Mouse (Mus musculus) hindbrain, postnatal 0 days (tissue): Measurements from ENCODE around the gene Slc17a7. TPM values are rescaled to one million over a fixed set of nuclear protein-coding genes. Genes with fewer than 3 reads are reported as not detected.

Experiments used
- ATAC-seq: fragments of 200-750 bp; cut with Nextera tagmentation; 2 replicates; pipeline ENCODE4 v1.8.0; 2017; ENCODE audit warnings: mild to moderate bottlenecking, moderate TSS enrichment, moderate library complexity
- DNase-seq: peaks from one replicate; pipeline ENCODE4 v3.0.0-alpha.2; 2015; ENCODE audit warnings: low spot score
- H3K27ac ChIP-seq: fragments of 300-500 bp; sonication (generic); 2 replicates; pipeline ENCODE4 v1.5.1; 2014; ENCODE audit warnings: mild to moderate bottlenecking
- H3K27me3 ChIP-seq: fragments of 300-500 bp; sonication (generic); 2 replicates; pipeline ENCODE4 v1.6.1; 2014; ENCODE audit warnings: low read length, mixed read lengths; ENCODE audit not compliant: insufficient read depth
- H3K36me3 ChIP-seq: fragments of 300-500 bp; sonication (generic); 2 replicates; pipeline ENCODE4 v1.6.1; 2014; ENCODE audit warnings: low read length, mixed read lengths; ENCODE audit not compliant: insufficient read depth
- H3K4me1 ChIP-seq: fragments of 300-500 bp; sonication (generic); 2 replicates; pipeline ENCODE4 v1.6.1; 2014; ENCODE audit warnings: antibody characterized with exemption, low read length, mixed read lengths; ENCODE audit not compliant: insufficient read depth
- H3K4me2 ChIP-seq: fragments of 300-500 bp; sonication (generic); 2 replicates; pipeline ENCODE4 v1.6.1; 2014; ENCODE audit warnings: low read depth, mild to moderate bottlenecking, low read length, moderate library complexity, mixed read lengths
- H3K4me3 ChIP-seq: fragments of 300-500 bp; sonication (generic); 2 replicates; pipeline ENCODE4 v1.5.1; 2014; ENCODE audit warnings: low read length
- H3K9ac ChIP-seq: fragments of 300-500 bp; sonication (generic); replicated peaks from 2 replicates; pipeline ENCODE4 v1.6.1; 2014; ENCODE audit warnings: mild to moderate bottlenecking, low read length, moderate library complexity, mixed read lengths
- H3K9me3 ChIP-seq: fragments of 300-500 bp; sonication (generic); 2 replicates; pipeline ENCODE4 v1.6.1; 2016; ENCODE audit warnings: low read length, mixed read lengths
- CTCF ChIP-seq: IDR thresholded peaks from 2 replicates; pipeline ENCODE4 v1.5.1; 2016; ENCODE audit warnings: antibody characterized with exemption, control low read depth, low read depth
- WGBS: fragments of 180-500 bp; shearing (Covaris S2); extraction: QIAGEN DNeasy Blood & Tissue Kit; methylation state at CpG from one replicate; pipeline ENCODE4 v1.1.7; 2014; 5-methylcytosine and 5-hydroxymethylcytosine counted together
- microRNA counts: library from miRNA; unstranded; fragments of <30 nt; microRNA quantifications from one replicate; lab custom pipeline; 2015
- microRNA-seq, 2 experiments: library from miRNA; unstranded; fragments of <30 nt; microRNA quantifications; one replicate each; pipeline ENCODE4; 2016
- polyA plus RNA-seq: library from polyadenylated mRNA; unstranded; fragments of >200 nt; fragmentation: Nextera tagmentation; extraction: Ambion mirVana; gene quantifications from 2 replicates; pipeline ENCODE4 v1.2.1, GENCODE M21; 2015
- total RNA-seq: library from RNA; depleted of rRNA; stranded (reverse); fragments of >200 nt; gene quantifications from 2 replicates; pipeline ENCODE4 v1.2.3, GENCODE M21; 2014; rRNA removed

Gene Slc17a7
- total and polyA plus RNA-seq, 2 experiments from 2014 or later = 4.6 to 13.5 TPM

DNA sequence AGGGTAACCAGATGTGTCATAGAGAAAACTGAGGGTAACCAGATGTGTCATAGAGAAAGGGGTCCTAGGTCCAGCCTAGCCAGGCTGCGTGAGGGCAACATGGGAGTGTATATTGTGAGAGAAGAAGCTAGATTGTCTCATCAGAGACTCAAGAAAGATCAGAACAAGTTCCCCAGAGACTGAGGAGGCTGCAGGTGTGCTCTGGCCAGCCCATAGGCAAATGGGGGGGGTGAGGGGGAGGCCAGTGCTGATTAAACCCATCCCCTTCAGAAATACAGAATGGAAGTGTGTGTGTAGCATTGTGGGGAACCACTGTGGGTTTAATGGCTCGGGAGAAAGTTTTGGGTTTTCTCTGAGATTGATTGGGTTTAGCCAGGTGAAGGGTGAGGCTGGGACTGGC is 57.9 kb downstream of the Slc17a7 start:
- Histone ChIP-seq H3K27ac (no peak overlapping the region), H3K4me2 (no peak overlapping the region), H3K4me1 (0 out of 2 replicates have a peak, but pooled peaks cover 6% of the 10 kb centered on the region), H3K27me3 (no peaks in the 10 kb centered on the region), H3K9me3 (no peaks in the 10 kb centered on the region), H3K4me3 (no peak overlapping the region), H3K36me3 (peaks cover 7% of the 10 kb centered on the region; the same call in 1 of the 2 replicates), H3K9ac (no peak overlapping the region)
- no peak for TF ChIP-seq CTCF
- ATAC-seq (no peak), DNase-seq (no peak)
- WGBS = 90% methylated on average over 2 of the region's 2 CpGs

DNA sequence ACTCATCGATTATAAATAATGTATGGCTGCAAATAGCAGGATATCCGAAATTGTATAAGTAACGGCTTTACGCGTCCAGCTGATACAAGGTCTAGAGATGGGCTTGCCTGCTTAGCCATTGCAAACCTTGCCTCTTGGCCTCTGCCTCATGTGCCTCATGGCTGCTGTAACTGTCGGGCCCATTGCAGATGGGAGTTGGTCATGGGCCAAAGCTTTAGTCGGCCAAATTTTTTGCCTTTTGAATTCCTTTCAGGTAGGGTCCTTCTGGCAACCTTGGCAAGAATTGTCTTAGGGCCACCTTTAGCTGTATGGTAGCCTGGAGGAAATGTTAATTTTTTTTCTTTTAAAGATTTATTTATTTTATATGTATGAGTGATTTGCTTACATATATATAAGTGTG is 61.1 kb downstream of the Slc17a7 start:
- TF ChIP-seq CTCF = no peak
- no peak for ATAC-seq
- WGBS = 77% methylated on average over 7 of the region's 7 CpGs

More for the DNA sequence above, 61.1 kb downstream of the Slc17a7 start:
- no peak overlapping the region for H3K4me3 ChIP-seq
- no peak overlapping the region for H3K4me2 ChIP-seq
- no peak overlapping the region for H3K27ac ChIP-seq
- H3K36me3 ChIP-seq = peaks cover 10% of the 10 kb centered on the region
- H3K9ac ChIP-seq = no peak overlapping the region
- no peaks in the 10 kb centered on the region for H3K27me3 ChIP-seq
- no peaks in the 10 kb centered on the region for H3K9me3 ChIP-seq
- DNase-seq = no peak
- H3K4me1 ChIP-seq = no peaks in the 10 kb centered on the region

MicroRNAs encoded within 50 kb of the gene (microRNA counts, 519-probe panel; counts per million panel counts)
- 4,253 counts per million, percentile 74 among the panel's probes with 10 or more counts for microRNA mmu-miR-150 (lab: Ali Mortazavi, UCI)

Small RNA genes within 50 kb of the gene (microRNA-seq; reads per million reads assigned to microRNA genes)
- gene Mir150 (219 to 331 reads per million in 2 experiments), gene Mir5121 (10.9 to 14.3 reads per million in 2 experiments), gene Mir7055 (0 reads per million in 2 experiments)

Other genes with a start within 250 kb of the Slc17a7 start
Only the 30 nearest of the 34 such genes appear.
- gene Tsks, start 220.7 kb upstream of the Slc17a7 start, total RNA-seq = not detected in 2 replicates
- 0.25 and 0.40 TPM in 2 replicates for gene Tsks, start 220.7 kb upstream of the Slc17a7 start, polyA plus RNA-seq
- 99.4 and 105 TPM in 2 replicates for gene Cpt1c, start 189.1 kb upstream of the Slc17a7 start, total RNA-seq
- 48.7 and 50.7 TPM in 2 replicates for gene Cpt1c, start 189.1 kb upstream of the Slc17a7 start, polyA plus RNA-seq
- 215 and 251 TPM in 2 replicates for gene Prmt1, start 177.4 kb upstream of the Slc17a7 start, total RNA-seq
- gene Prmt1, start 177.4 kb upstream of the Slc17a7 start, polyA plus RNA-seq = 470 and 531 TPM in 2 replicates
- gene Irf3, start 166.3 kb upstream of the Slc17a7 start, total RNA-seq = 42.2 and 48.6 TPM in 2 replicates
- 31.5 and 33.7 TPM in 2 replicates for gene Irf3, start 166.3 kb upstream of the Slc17a7 start, polyA plus RNA-seq
- gene Bcl2l12, start 165.2 kb upstream of the Slc17a7 start, total RNA-seq = 7.2 and 15.0 TPM in 2 replicates
- 13.0 and 13.6 TPM in 2 replicates for gene Bcl2l12, start 165.2 kb upstream of the Slc17a7 start, polyA plus RNA-seq
- 76.7 and 77.7 TPM in 2 replicates for gene Scaf1, start 147.6 kb upstream of the Slc17a7 start, total RNA-seq
- 40.7 and 45.6 TPM in 2 replicates for gene Scaf1, start 147.6 kb upstream of the Slc17a7 start, polyA plus RNA-seq
- 8.4 and 18.6 TPM in 2 replicates for gene Rras, start 146.0 kb upstream of the Slc17a7 start, total RNA-seq
- gene Rras, start 146.0 kb upstream of the Slc17a7 start, polyA plus RNA-seq = 15.8 and 16.9 TPM in 2 replicates
- gene Prr12, start 111.1 kb upstream of the Slc17a7 start, total RNA-seq = 14.0 and 18.1 TPM in 2 replicates
- gene Prr12, start 111.1 kb upstream of the Slc17a7 start, polyA plus RNA-seq = 7.5 and 9.2 TPM in 2 replicates
- gene Nosip, start 101.5 kb upstream of the Slc17a7 start, total RNA-seq = 72.9 and 83.1 TPM in 2 replicates
- 64.5 and 67.4 TPM in 2 replicates for gene Nosip, start 101.5 kb upstream of the Slc17a7 start, polyA plus RNA-seq
- 10.5 and 12.4 TPM in 2 replicates for gene Prrg2, start 101.3 kb upstream of the Slc17a7 start, total RNA-seq
- 15.3 and 17.2 TPM in 2 replicates for gene Prrg2, start 101.3 kb upstream of the Slc17a7 start, polyA plus RNA-seq
- gene Rcn3, start 71.7 kb upstream of the Slc17a7 start, total RNA-seq = 42.9 and 45.1 TPM in 2 replicates
- gene Rcn3, start 71.7 kb upstream of the Slc17a7 start, polyA plus RNA-seq = 39.3 and 42.0 TPM in 2 replicates
- 32.9 and 43.6 TPM in 2 replicates for gene Fcgrt, start 60.1 kb upstream of the Slc17a7 start, total RNA-seq
- gene Fcgrt, start 60.1 kb upstream of the Slc17a7 start, polyA plus RNA-seq = 43.8 and 45.9 TPM in 2 replicates
- 743 and 824 TPM in 2 replicates for gene Rps11, start 39.5 kb upstream of the Slc17a7 start, total RNA-seq
- gene Rps11, start 39.5 kb upstream of the Slc17a7 start, polyA plus RNA-seq = 768 and 794 TPM in 2 replicates
- 1,377 and 1,807 TPM in 2 replicates for gene Rpl13a, start 35.2 kb upstream of the Slc17a7 start, total RNA-seq
- gene Rpl13a, start 35.2 kb upstream of the Slc17a7 start, polyA plus RNA-seq = 800 and 828 TPM in 2 replicates
- not detected in 2 replicates for gene Gm45713, start 27.7 kb upstream of the Slc17a7 start, total RNA-seq
- 0.15 TPM in 1 of 2 replicates, not detected in the other for gene Gm45713, start 27.7 kb upstream of the Slc17a7 start, polyA plus RNA-seq
- gene Flt3l, start 27.5 kb upstream of the Slc17a7 start, total RNA-seq = 5.8 and 8.0 TPM in 2 replicates
- gene Flt3l, start 27.5 kb upstream of the Slc17a7 start, polyA plus RNA-seq = 2.1 and 3.0 TPM in 2 replicates
- gene Pih1d1, start 9.6 kb upstream of the Slc17a7 start, total RNA-seq = 119 and 124 TPM in 2 replicates
- 79.3 and 80.5 TPM in 2 replicates for gene Pih1d1, start 9.6 kb upstream of the Slc17a7 start, polyA plus RNA-seq
- 30.5 and 30.9 TPM in 2 replicates for gene Aldh16a1, start 9.4 kb upstream of the Slc17a7 start, total RNA-seq
- gene Aldh16a1, start 9.4 kb upstream of the Slc17a7 start, polyA plus RNA-seq = 19.0 and 20.6 TPM in 2 replicates
- gene Gfy, start 15.6 kb downstream of the Slc17a7 start, total RNA-seq = 0.36 TPM in 1 of 2 replicates, not detected in the other
- gene Gfy, start 15.6 kb downstream of the Slc17a7 start, polyA plus RNA-seq = not detected in 2 replicates
- not detected in 2 replicates for gene Pth2, start 17.0 kb downstream of the Slc17a7 start, total RNA-seq
- 1.1 and 2.1 TPM in 2 replicates for gene Pth2, start 17.0 kb downstream of the Slc17a7 start, polyA plus RNA-seq
- 0.10 TPM in 1 of 2 replicates, not detected in the other for gene Ccdc155, start 40.9 kb downstream of the Slc17a7 start, total RNA-seq
- 0.46 and 0.55 TPM in 2 replicates for gene Ccdc155, start 40.9 kb downstream of the Slc17a7 start, polyA plus RNA-seq
- 15.7 and 18.3 TPM in 2 replicates for gene Dkkl1, start 48.2 kb downstream of the Slc17a7 start, total RNA-seq
- 24.0 and 25.4 TPM in 2 replicates for gene Dkkl1, start 48.2 kb downstream of the Slc17a7 start, polyA plus RNA-seq
- gene Tead2, start 51.8 kb downstream of the Slc17a7 start, total RNA-seq = 58.0 and 73.6 TPM in 2 replicates
- gene Tead2, start 51.8 kb downstream of the Slc17a7 start, polyA plus RNA-seq = 36.0 and 37.3 TPM in 2 replicates
- gene Cd37, start 75.2 kb downstream of the Slc17a7 start, total RNA-seq = 0.40 and 1.0 TPM in 2 replicates
- 2.2 and 2.4 TPM in 2 replicates for gene Cd37, start 75.2 kb downstream of the Slc17a7 start, polyA plus RNA-seq
- gene Slc6a16, start 77.1 kb downstream of the Slc17a7 start, total RNA-seq = 1.3 and 1.8 TPM in 2 replicates
- 2.0 and 2.1 TPM in 2 replicates for gene Slc6a16, start 77.1 kb downstream of the Slc17a7 start, polyA plus RNA-seq
- not detected in 2 replicates for gene Slc6a21, start 113.6 kb downstream of the Slc17a7 start, total RNA-seq
- gene Slc6a21, start 113.6 kb downstream of the Slc17a7 start, polyA plus RNA-seq = not detected in 2 replicates
- gene Trpm4, start 169.8 kb downstream of the Slc17a7 start, total RNA-seq = 29.5 and 35.7 TPM in 2 replicates
- 11.2 and 13.0 TPM in 2 replicates for gene Trpm4, start 169.8 kb downstream of the Slc17a7 start, polyA plus RNA-seq
- gene Hrc, start 171.3 kb downstream of the Slc17a7 start, total RNA-seq = 0.26 and 0.72 TPM in 2 replicates
- gene Hrc, start 171.3 kb downstream of the Slc17a7 start, polyA plus RNA-seq = 0.16 and 0.34 TPM in 2 replicates
- gene Ppfia3, start 203.1 kb downstream of the Slc17a7 start, total RNA-seq = 91.9 and 107 TPM in 2 replicates
- 25.5 and 26.7 TPM in 2 replicates for gene Ppfia3, start 203.1 kb downstream of the Slc17a7 start, polyA plus RNA-seq
- 87.4 and 94.2 TPM in 2 replicates for gene Lin7b, start 206.6 kb downstream of the Slc17a7 start, total RNA-seq
- 69.3 and 76.1 TPM in 2 replicates for gene Lin7b, start 206.6 kb downstream of the Slc17a7 start, polyA plus RNA-seq